Mouse (Mus musculus): ENCODE data around the gene Hdac9.

Gene Hdac9

GRCm38 (mm10) chr12:34212162-34212561, 704.7 kb downstream of the Hdac9 start:
- DNase-seq = no peak

- no peak for DNase-seq
Measured at GRCm38 (mm10) chr12:34201471-34201870, 715.4 kb downstream of the Hdac9 start.

- DNase-seq = no peak
Measured at GRCm38 (mm10) chr12:34200030-34200446, 716.9 kb downstream of the Hdac9 start.

GRCm38 (mm10) chr12:34195155-34195828, 721.6 kb downstream of the Hdac9 start:
- DNase-seq = no peak

- DNase-seq = no peak
Measured at GRCm38 (mm10) chr12:34194116-34194515, 722.8 kb downstream of the Hdac9 start.

- no peak for DNase-seq
Measured at GRCm38 (mm10) chr12:34191246-34191645, 725.6 kb downstream of the Hdac9 start.

GRCm38 (mm10) chr12:34178931-34179330, 738.0 kb downstream of the Hdac9 start:
- no peak for DNase-seq

- no peak for DNase-seq
Measured at GRCm38 (mm10) chr12:34176790-34177189, 740.1 kb downstream of the Hdac9 start.

GRCm38 (mm10) chr12:34173036-34173435, 743.9 kb downstream of the Hdac9 start:
- no peak for DNase-seq

GRCm38 (mm10) chr12:34170601-34171000, 746.3 kb downstream of the Hdac9 start:
- DNase-seq = no peak

GRCm38 (mm10) chr12:34165674-34166073, 751.2 kb downstream of the Hdac9 start:
- DNase-seq = no peak

GRCm38 (mm10) chr12:34156301-34156700, 760.6 kb downstream of the Hdac9 start:
- DNase-seq = no peak

- DNase-seq = no peak
Measured at GRCm38 (mm10) chr12:34155740-34156139, 761.2 kb downstream of the Hdac9 start.

- DNase-seq = no peak
Measured at GRCm38 (mm10) chr12:34154757-34155156, 762.1 kb downstream of the Hdac9 start.

GRCm38 (mm10) chr12:34151336-34151735, 765.6 kb downstream of the Hdac9 start:
- DNase-seq = no peak

GRCm38 (mm10) chr12:34142743-34143142, 774.2 kb downstream of the Hdac9 start:
- DNase-seq = no peak

- DNase-seq = no peak
Measured at GRCm38 (mm10) chr12:34113336-34113735, 803.6 kb downstream of the Hdac9 start.

- DNase-seq = no peak
Measured at GRCm38 (mm10) chr12:34092953-34093352, 823.9 kb downstream of the Hdac9 start.

GRCm38 (mm10) chr12:34091851-34092250, 825.0 kb downstream of the Hdac9 start:
- no peak for DNase-seq

- no peak for DNase-seq
Measured at GRCm38 (mm10) chr12:34087292-34087942, 829.5 kb downstream of the Hdac9 start.

GRCm38 (mm10) chr12:34076981-34077380, 839.9 kb downstream of the Hdac9 start:
- DNase-seq = no peak

- no peak for DNase-seq
Measured at GRCm38 (mm10) chr12:34075805-34076509, 840.9 kb downstream of the Hdac9 start.

- no peak for DNase-seq
Measured at GRCm38 (mm10) chr12:34052508-34052907, 864.4 kb downstream of the Hdac9 start.

- no peak for DNase-seq
Measured at GRCm38 (mm10) chr12:34052036-34052435, 864.9 kb downstream of the Hdac9 start.
